Mouse (Mus musculus) ES-E14 (cell line): Measurements from ENCODE around the gene Avl9. TPM values are rescaled to one million over a fixed set of nuclear protein-coding genes. Genes with fewer than 3 reads are reported as not detected.

Experiments used
- DNase-seq: peaks from one replicate; pipeline ENCODE4 v3.0.0-alpha.2; 2013; ENCODE audit warnings: low read depth, low spot score
- H3K27ac ChIP-seq: 2 replicates; pipeline ENCODE4 v1.5.1; 2012; ENCODE audit warnings: low read depth, mild to moderate bottlenecking, low read length, moderate library complexity, mixed read lengths; ENCODE audit not compliant: poor library complexity, insufficient read depth, severe bottlenecking
- H3K36me3 ChIP-seq: 2 replicates; pipeline ENCODE4 v1.6.1; 2012; ENCODE audit warnings: mild to moderate bottlenecking, low read length, moderate library complexity, mixed read lengths; ENCODE audit not compliant: control insufficient read depth, poor library complexity, insufficient read depth, severe bottlenecking
- H3K4me1 ChIP-seq, 2 experiments: fragments of 150-350 bp in 1 of 2; sonication (generic) in 1 of 2; 2 replicates each; pipeline ENCODE4 v1.6.1; 2012; ENCODE audit warnings: low read length in 2 of 2, mild to moderate bottlenecking in 1 of 2, mixed read lengths in 1 of 2; ENCODE audit not compliant: control insufficient read depth in 2 of 2, insufficient read depth in 2 of 2, poor library complexity in 1 of 2
- H3K4me3 ChIP-seq, 2 experiments: fragments of 150-350 bp in 1 of 2; sonication (generic) in 1 of 2; 2 replicates each; pipeline ENCODE4 v1.5.1; 2012; ENCODE audit warnings: low read length in 2 of 2, low read depth in 1 of 2, mild to moderate bottlenecking in 1 of 2, mixed read lengths in 1 of 2; ENCODE audit not compliant: insufficient read depth in 1 of 2, poor library complexity in 1 of 2, severe bottlenecking in 1 of 2
- H3K9ac ChIP-seq: 2 replicates; pipeline ENCODE4 v1.6.1; 2012; ENCODE audit warnings: low read depth, mild to moderate bottlenecking, low read length, mixed read lengths; ENCODE audit not compliant: poor library complexity, insufficient read depth, severe bottlenecking
- H3K9me3 ChIP-seq: fragments of 150-350 bp; sonication (generic); 2 replicates; pipeline ENCODE4 v1.6.1; 2012; ENCODE audit warnings: low read depth, mild to moderate bottlenecking, low read length; ENCODE audit not compliant: control insufficient read depth, insufficient read depth
- CHD2 ChIP-seq: IDR thresholded peaks from 2 replicates; pipeline ENCODE4 v1.6.1; 2014; ENCODE audit warnings: mild to moderate bottlenecking, low read depth, low read length, inconsistent platforms
- HCFC1 ChIP-seq: IDR thresholded peaks from 2 replicates; pipeline ENCODE4 v1.6.1; 2012; ENCODE audit warnings: low read length, inconsistent platforms, borderline replicate concordance; ENCODE audit not compliant: insufficient read depth
- MAFK ChIP-seq: IDR thresholded peaks from 2 replicates; pipeline ENCODE4 v1.6.1; 2014; ENCODE audit warnings: mild to moderate bottlenecking, low read depth, low read length, inconsistent platforms; ENCODE audit not compliant: insufficient read depth
- ZC3H11A ChIP-seq: IDR thresholded peaks from 2 replicates; pipeline ENCODE4 v1.6.1; 2012; ENCODE audit warnings: low read depth, mild to moderate bottlenecking, inconsistent platforms, low read length, borderline replicate concordance
- ZNF384 ChIP-seq: IDR thresholded peaks from 2 replicates; pipeline ENCODE4 v1.6.1; 2012; ENCODE audit warnings: low read depth, low read length, inconsistent platforms
- in situ Hi-C, 2 experiments: fragments of 600-800 bp; cut with MboI; formaldehyde crosslinking; loops; one replicate each; pipeline ENCODE4 v1.15.1; 2025; ENCODE audit warnings: low sequenced_read_pairs in 2 of 2, inconsistent platforms in 1 of 2; ENCODE audit not compliant: unreplicated experiment in 2 of 2
- total RNA-seq: library from RNA; depleted of rRNA; stranded (reverse); fragments of 300-350 nt; gene quantifications from 2 replicates; pipeline ENCODE4 v1.2.3, GENCODE M21; 2012

The Avl9 gene
- total RNA-seq, 1 experiment: 12.9 TPM

- no peak overlapping the region for H3K4me3 ChIP-seq
- H3K9me3 ChIP-seq: no peaks in the 10 kb centered on the region
- no peak overlapping the region for H3K27ac ChIP-seq
- in situ Hi-C loops: no loop called here
- peaks cover 23% of the 10 kb centered on the region for H3K36me3 ChIP-seq
- H3K9ac ChIP-seq: no peak overlapping the region
- TF ChIP-seq ZNF384 (no peak), MAFK (no peak), CHD2 (no peak), ZC3H11A (no peak), HCFC1 (no peak)
- no peaks in the 10 kb centered on the region; a peak in 1 of 4 replicates for H3K4me1 ChIP-seq
- no peak for DNase-seq
Measured at GRCm38 (mm10) chr6:56783561-56784272, 69.0 kb downstream of the Avl9 start.

- no peaks in the 10 kb centered on the region for H3K9me3 ChIP-seq
- H3K27ac ChIP-seq: no peak overlapping the region
- no peak for DNase-seq
- TF ChIP-seq MAFK: no peak
- in situ Hi-C loops: no loop called here
- peaks cover 16% of the 10 kb centered on the region for H3K36me3 ChIP-seq
- no peaks in the 10 kb centered on the region; a peak in 1 of 4 replicates for H3K4me1 ChIP-seq
- no peak overlapping the region for H3K4me3 ChIP-seq
- H3K9ac ChIP-seq: no peak overlapping the region
Measured at GRCm38 (mm10) chr6:56785068-56785467, 70.4 kb downstream of the Avl9 start.

- H3K4me3 ChIP-seq: no peak overlapping the region
- no peak for DNase-seq
- H3K9me3 ChIP-seq: no peaks in the 10 kb centered on the region
- no peaks in the 10 kb centered on the region for H3K4me1 ChIP-seq
- TF ChIP-seq ZNF384: no peak
- no peak for TF ChIP-seq MAFK
- no peak for TF ChIP-seq HCFC1
- no peak for TF ChIP-seq ZC3H11A
- TF ChIP-seq CHD2: no peak
- in situ Hi-C loops: no loop called here
- no peak overlapping the region for H3K27ac ChIP-seq
- H3K9ac ChIP-seq: no peak overlapping the region
- peaks cover 14% of the 10 kb centered on the region for H3K36me3 ChIP-seq
Measured at GRCm38 (mm10) chr6:56787668-56788067, 73.0 kb downstream of the Avl9 start.

GRCm38 (mm10) chr6:56789336-56789735 lies 74.6 kb downstream of the Avl9 start:
- TF ChIP-seq ZC3H11A (no peak), MAFK (no peak), HCFC1 (no peak), CHD2 (no peak), ZNF384 (no peak)
- no peak for DNase-seq
- H3K4me1 ChIP-seq: no peaks in the 10 kb centered on the region; a peak in 1 of 4 replicates
- H3K9me3 ChIP-seq: no peaks in the 10 kb centered on the region
- in situ Hi-C loops: no loop called here
- no peak overlapping the region for H3K27ac ChIP-seq
- H3K9ac ChIP-seq: no peak overlapping the region
- H3K4me3 ChIP-seq: no peak overlapping the region
- peaks cover 6% of the 10 kb centered on the region for H3K36me3 ChIP-seq

GRCm38 (mm10) chr6:56794834-56795233 lies 80.1 kb downstream of the Avl9 start:
- Histone ChIP-seq H3K9me3 (no peaks in the 10 kb centered on the region), H3K27ac (no peak overlapping the region), H3K36me3 (no peaks in the 10 kb centered on the region), H3K4me3 (no peak overlapping the region), H3K4me1 (peaks cover 3 to 4% of the 10 kb centered on the region in 2 experiments; a peak in 3 of 4 replicates), H3K9ac (no peak overlapping the region)
- TF ChIP-seq HCFC1: no peak
- TF ChIP-seq CHD2: no peak
- no peak for TF ChIP-seq ZC3H11A
- TF ChIP-seq MAFK: no peak
- TF ChIP-seq ZNF384: no peak
- in situ Hi-C loops: no loop called here
- no peak for DNase-seq
